Mouse (Mus musculus): ENCODE data around the gene Nrgn.

Gene Nrgn

GRCm38 (mm10) chr9:37552536-37553293 is at the start of gene Nrgn:
TSS of gene Nrgn (minus strand) at chr9:37552904.
- peak; percentile 84 to 91 for DNase-seq (ENCODE audit: low spot score in 2 of 2)

GRCm38 (mm10) chr9:37600538-37601205 is 48.0 kb upstream of the Nrgn start:
- no peak for DNase-seq (ENCODE audit: low spot score in 2 of 2)

- DNase-seq (ENCODE audit: low spot score in 2 of 2) = no peak
These were observed 45.9 kb upstream of the Nrgn start for GRCm38 (mm10) chr9:37598637-37599036.

GRCm38 (mm10) chr9:37595570-37595969 is 42.9 kb upstream of the Nrgn start:
- no peak for DNase-seq (ENCODE audit: low spot score in 2 of 2)

GRCm38 (mm10) chr9:37593690-37594089 is 41.0 kb upstream of the Nrgn start:
- DNase-seq (ENCODE audit: low spot score in 2 of 2) = no peak

GRCm38 (mm10) chr9:37592633-37593032 is 39.9 kb upstream of the Nrgn start:
- DNase-seq (ENCODE audit: low spot score in 2 of 2) = no peak

- DNase-seq (ENCODE audit: low spot score in 2 of 2) = no peak
These were observed 39.3 kb upstream of the Nrgn start for GRCm38 (mm10) chr9:37592025-37592424.

- no peak for DNase-seq (ENCODE audit: low spot score in 2 of 2)
These were observed 37.7 kb upstream of the Nrgn start for GRCm38 (mm10) chr9:37590381-37590780.

- DNase-seq (ENCODE audit: low spot score in 2 of 2) = no peak
These were observed 34.0 kb upstream of the Nrgn start for GRCm38 (mm10) chr9:37586718-37587117.

GRCm38 (mm10) chr9:37583594-37583993 is 30.9 kb upstream of the Nrgn start:
- no peak for DNase-seq (ENCODE audit: low spot score in 2 of 2)

GRCm38 (mm10) chr9:37576436-37576930 is 23.8 kb upstream of the Nrgn start:
- peak; percentile 71 to 72 for DNase-seq (ENCODE audit: low spot score in 2 of 2)

GRCm38 (mm10) chr9:37572204-37572876 is 19.6 kb upstream of the Nrgn start:
- DNase-seq (ENCODE audit: low spot score in 2 of 2) = no peak

- no peak for DNase-seq (ENCODE audit: low spot score in 2 of 2)
These were observed 16.6 kb upstream of the Nrgn start for GRCm38 (mm10) chr9:37569231-37569835.

- no peak for DNase-seq (ENCODE audit: low spot score in 2 of 2)
These were observed 16.0 kb upstream of the Nrgn start for GRCm38 (mm10) chr9:37568605-37569214.

- peak; percentile 76 to 83 for DNase-seq (ENCODE audit: low spot score in 2 of 2)
These were observed 15.3 kb upstream of the Nrgn start for GRCm38 (mm10) chr9:37567892-37568604.

GRCm38 (mm10) chr9:37567454-37567853 is 14.8 kb upstream of the Nrgn start:
- no peak for DNase-seq (ENCODE audit: low spot score in 2 of 2)

GRCm38 (mm10) chr9:37567019-37567418 is 14.3 kb upstream of the Nrgn start:
- DNase-seq (ENCODE audit: low spot score in 2 of 2) = no peak

GRCm38 (mm10) chr9:37563805-37564204 is 11.1 kb upstream of the Nrgn start:
- no peak for DNase-seq (ENCODE audit: low spot score in 2 of 2)

- no peak for DNase-seq (ENCODE audit: low spot score in 2 of 2)
These were observed 7.9 kb upstream of the Nrgn start for GRCm38 (mm10) chr9:37560617-37561016.

- peak in 1 of 2 experiments; percentile 62 for DNase-seq (ENCODE audit: low spot score in 2 of 2)
These were observed 3.7 kb upstream of the Nrgn start for GRCm38 (mm10) chr9:37556366-37556765.

All from frontal cortex, postnatal 36 days (tissue).